ENCODE assay signal across 8 mouse cellular contexts in genomic region chr9:66349144-66349859, GRCm38 (mm10). TPM values are rescaled to one million over a fixed set of nuclear protein-coding genes. Genes with fewer than 3 reads are reported as not detected.
A peak's percentile ranks its signal among the peaks of the same experiment; 100 is the strongest.
DNase-seq lines count a peak whose midpoint lies in the region; ATAC-seq lines count a peak whose summit lies in the region.

No protein-coding gene starts in this region.

- peak overlapping the region; percentile 86 for H3K4me2 ChIP-seq in heart, embryonic 12.5 days

- H3K36me3 ChIP-seq in heart, embryonic 12.5 days: no peaks in the 10 kb centered on the region
- no peaks in the 10 kb centered on the region for H3K36me3 ChIP-seq in hindbrain, embryonic 10.5 days

- DNase-seq in heart, adult 8-10 months (ENCODE audit: low spot score): no peak
- DNase-seq in MN1 (ENCODE audit: low spot score): peak; percentile 13
- no peak for DNase-seq in hindbrain, embryonic 10.5 days (ENCODE audit: low spot score)
- no peak for DNase-seq in retina, embryonic 14.5 days (ENCODE audit: low spot score)
- DNase-seq in right cerebral cortex, adult 2 months (ENCODE audit: low spot score in 2 of 2): no peak

- 21% methylated on average over 8 of the region's 8 CpGs for WGBS in heart, embryonic 12.5 days
- 43% methylated on average over 8 of the region's 8 CpGs for WGBS in hindbrain, embryonic 10.5 days

- H3K9me3 ChIP-seq in heart, embryonic 12.5 days (replicated peaks): no peaks in the 10 kb centered on the region
- H3K9me3 ChIP-seq in hindbrain, embryonic 10.5 days: no peaks in the 10 kb centered on the region

- no peaks in the 10 kb centered on the region for H3K27me3 ChIP-seq in heart, embryonic 12.5 days (replicated peaks)
- peaks cover 2% of the 10 kb centered on the region; the same call in 1 of the 2 replicates for H3K27me3 ChIP-seq in hindbrain, embryonic 10.5 days (ENCODE audit: insufficient read depth, poor library complexity, severe bottlenecking)

- H3K4me1 ChIP-seq in heart, embryonic 12.5 days (replicated peaks): peaks cover 14% of the 10 kb centered on the region
- H3K4me1 ChIP-seq in hindbrain, embryonic 10.5 days (replicated peaks): peaks cover 26% of the 10 kb centered on the region

- H3K4me3 ChIP-seq in heart, embryonic 12.5 days: peak overlapping the region; percentile 82
- peak overlapping the region; percentile 90 for H3K4me3 ChIP-seq in hindbrain, embryonic 10.5 days

- H3K9ac ChIP-seq in heart, embryonic 12.5 days: peak overlapping the region; percentile 94

- peak overlapping the region; percentile 93 for H3K27ac ChIP-seq in heart, embryonic 12.5 days (ENCODE audit: poor library complexity, severe bottlenecking)
- peak overlapping the region; percentile 97 for H3K27ac ChIP-seq in hindbrain, embryonic 10.5 days

- peak; percentile 18; the same call in 1 of the 2 replicates for ATAC-seq in heart, embryonic 12.5 days (ENCODE audit: insufficient number of reproducible peaks, low FRiP score)
- ATAC-seq in megakaryocyte progenitor cell, adult 5-6 weeks (replicated peaks; ENCODE audit: poor library complexity): peak; percentile 7
- ATAC-seq in frontal cortex, adult (ENCODE audit: low TSS enrichment): no peak

RNA-seq across cellular contexts. Expression of gene Herc1, which starts 0.9 kb away (rescaled TPM):
- 26.5 TPM in 2 replicates for polyA plus RNA-seq in heart, embryonic 12.5 days (2016; fragmentation: Nextera tagmentation; extraction: Ambion mirVana)
- total RNA-seq in heart, adult 8-10 months (2022): 10 to 100 TPM; 34.4 to 40.0 (median 35.8) TPM
- polyA plus RNA-seq in hindbrain, embryonic 10.5 days (2016; fragmentation: Nextera tagmentation; extraction: Ambion mirVana): 28.9 and 30.5 TPM in 2 replicates
- total RNA-seq in megakaryocyte progenitor cell, adult 5-6 weeks (2015): 33.4 and 39.9 TPM in 2 replicates
- 41.7 and 60.1 TPM in 2 replicates for total RNA-seq in megakaryocyte progenitor cell, adult 5-6 weeks (2017)
